Mouse (Mus musculus) hindbrain, embryonic 10.5 days (tissue): ENCODE measurements at regions not wholly inside any gene's neighbourhood (a gene's known extent, or its start where the extent isn't known, plus 50 kb on each side); places are given as distances from the start of the nearest gene placed in this dataset.

Source experiments
- DNase-seq: peaks from one replicate; pipeline ENCODE4 v3.0.0-alpha.2; 2017; ENCODE audit warnings: low spot score
- H3K27ac ChIP-seq: fragments of 300-500 bp; sonication (generic); 2 replicates; pipeline ENCODE4 v1.5.1; 2016; ENCODE audit warnings: mild to moderate bottlenecking, moderate library complexity
- H3K27me3 ChIP-seq: fragments of 300-500 bp; sonication (generic); 2 replicates; pipeline ENCODE4 v1.6.1; 2016; ENCODE audit warnings: mild to moderate bottlenecking; ENCODE audit not compliant: poor library complexity, insufficient read depth, severe bottlenecking
- H3K36me3 ChIP-seq: fragments of 300-500 bp; sonication (generic); 2 replicates; pipeline ENCODE4 v1.6.1; 2016; ENCODE audit warnings: mild to moderate bottlenecking, moderate library complexity
- H3K4me1 ChIP-seq: fragments of 300-500 bp; sonication (generic); replicated peaks from 2 replicates; pipeline ENCODE4 v1.6.1; 2016; ENCODE audit warnings: mild to moderate bottlenecking
- H3K4me3 ChIP-seq: fragments of 300-500 bp; sonication (generic); 2 replicates; pipeline ENCODE4 v1.5.1; 2016; ENCODE audit warnings: mild to moderate bottlenecking, moderate library complexity
- H3K9me3 ChIP-seq: fragments of 300-500 bp; sonication (generic); 2 replicates; pipeline ENCODE4 v1.6.1; 2016; ENCODE audit warnings: mild to moderate bottlenecking, moderate library complexity
- WGBS: fragments of 180-500 bp; shearing (Covaris S2); methylation state at CpG from one replicate; pipeline ENCODE4 v1.1.7; 2016; 5-methylcytosine and 5-hydroxymethylcytosine counted together

DNA sequence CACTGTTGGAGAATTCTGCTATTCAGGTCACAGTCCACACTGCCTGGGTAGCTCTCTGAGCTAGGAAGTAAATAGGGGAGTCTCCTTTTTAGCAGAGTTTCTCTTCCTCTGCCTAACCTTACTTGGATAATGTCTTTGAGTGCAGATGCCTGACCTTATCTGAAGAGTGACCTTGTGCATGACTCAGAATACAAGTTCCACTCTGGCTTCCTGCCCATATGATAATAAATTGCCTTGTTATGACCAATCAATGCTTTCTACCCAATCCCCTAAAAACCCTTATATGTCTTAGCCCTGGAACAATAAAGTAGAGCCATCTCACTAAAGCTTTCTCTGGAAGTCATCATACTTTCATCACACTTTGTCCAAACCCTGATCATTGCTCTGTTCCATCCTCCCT is 198.4 kb downstream of the Cox7c start:
- no peaks in the 10 kb centered on the region for H3K9me3 ChIP-seq
- H3K27ac ChIP-seq, result no peak overlapping the region
- no peaks in the 10 kb centered on the region for H3K27me3 ChIP-seq
- DNase-seq, result no peak
- H3K4me1 ChIP-seq, result no peaks in the 10 kb centered on the region
- H3K36me3 ChIP-seq, result no peaks in the 10 kb centered on the region
- H3K4me3 ChIP-seq, result no peak overlapping the region

DNA sequence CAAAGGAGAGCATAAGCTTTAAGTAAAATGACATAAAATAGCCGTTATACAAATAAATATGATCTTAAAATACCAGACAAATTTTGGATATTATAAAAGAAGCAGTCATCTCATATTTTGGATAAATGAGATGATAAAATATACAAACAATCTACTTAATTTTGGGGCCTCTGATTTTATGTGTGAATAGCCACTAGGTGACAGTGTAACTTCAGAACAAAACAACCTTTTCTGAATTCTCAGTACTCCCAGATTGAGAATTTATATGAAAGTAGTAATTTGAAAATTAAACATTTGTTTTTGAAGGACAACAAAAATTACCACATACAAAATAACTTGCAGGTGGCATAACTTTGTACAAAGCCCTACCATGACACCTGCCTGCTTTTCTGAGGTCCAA is 216.8 kb downstream of the Cox7c start:
- Histone ChIP-seq H3K4me1 (no peaks in the 10 kb centered on the region), H3K27me3 (no peaks in the 10 kb centered on the region), H3K4me3 (no peak overlapping the region), H3K36me3 (no peaks in the 10 kb centered on the region), H3K9me3 (no peaks in the 10 kb centered on the region), H3K27ac (no peak overlapping the region)
- DNase-seq, result no peak
- WGBS, result 88% methylated on average over 1 of the region's 1 CpGs
